Mouse (Mus musculus) kidney, postnatal 14 days (tissue): Measurements from ENCODE around the gene Olfr1348.

ENCODE experiments used
- DNase-seq: peaks from one replicate; pipeline ENCODE4 v3.0.0; 2022; ENCODE audit warnings: mixed read lengths

The Olfr1348 gene

DNA sequence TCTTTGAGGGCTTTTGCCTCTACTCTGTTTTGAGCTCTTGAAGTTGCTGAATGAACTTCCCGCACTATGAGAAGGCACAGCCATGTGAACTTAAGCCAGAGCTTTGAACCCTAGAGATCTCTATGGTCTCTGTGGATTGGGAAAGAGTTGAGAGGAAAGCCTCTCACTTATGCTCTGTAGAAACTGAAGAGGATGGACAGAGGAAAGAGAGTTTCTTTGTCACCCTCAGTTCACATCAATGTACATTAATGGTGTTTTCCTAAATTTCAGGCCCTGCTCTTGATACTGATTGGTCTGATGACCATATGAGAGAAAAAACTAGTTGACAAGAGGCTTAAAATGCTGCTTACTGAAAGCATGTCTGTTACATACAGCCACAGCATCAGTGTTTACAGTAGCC is at the start of gene Olfr1348:
TSS of gene Olfr1348 (minus strand) at position 101 of the 400 bp plus-strand sequence.
- no peak for DNase-seq

DNA sequence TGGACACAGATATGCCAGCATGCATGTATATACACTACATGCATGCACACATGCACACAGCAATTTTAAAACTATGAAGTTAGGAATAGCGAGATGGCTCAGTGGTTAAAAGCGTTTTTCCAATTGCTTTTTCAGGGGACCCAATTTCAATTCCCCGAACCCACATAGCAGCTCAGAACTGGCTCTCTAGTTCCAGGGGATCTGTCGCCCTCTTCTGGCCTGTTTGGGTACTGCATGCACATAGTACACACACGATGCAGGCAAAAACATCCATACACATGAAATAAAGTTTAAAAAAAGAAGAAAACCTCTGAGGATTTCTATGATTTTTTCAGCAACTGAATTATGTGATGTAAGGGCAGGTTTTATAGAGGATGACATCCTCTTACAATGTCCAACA is 17.6 kb upstream of the Olfr1348 start:
- DNase-seq: no peak

- no peak for DNase-seq
Measured at GRCm38 (mm10) chr7:6525001-6525400, 16.5 kb upstream of the Olfr1348 start.

DNA sequence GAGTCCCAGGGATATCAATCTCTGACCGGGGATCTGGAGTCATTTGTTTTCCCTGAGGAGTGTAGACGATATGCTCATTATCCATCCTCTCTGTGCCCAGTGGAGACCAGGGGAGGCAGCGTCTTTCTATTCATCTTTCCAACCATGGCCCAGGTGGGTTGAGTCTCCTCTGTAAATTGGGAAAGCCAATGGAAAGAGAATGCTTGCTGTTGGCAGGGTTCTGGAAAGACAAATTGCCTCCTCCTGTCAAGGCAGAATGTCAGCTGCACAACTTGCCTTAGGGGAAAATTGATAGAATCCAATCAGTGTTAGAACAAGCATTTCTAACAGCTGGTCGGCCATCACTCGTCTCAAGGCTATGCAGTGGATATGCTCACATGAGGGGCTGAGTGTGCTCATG is 14.3 kb upstream of the Olfr1348 start, which contains the start of gene Olfr1349:
TSS of gene Olfr1349 (minus strand) at position 101 of the 400 bp plus-strand sequence.
- no peak for DNase-seq

- DNase-seq: no peak
Measured at GRCm38 (mm10) chr7:6521666-6522065, 13.1 kb upstream of the Olfr1348 start.

GRCm38 (mm10) chr7:6499655-6500054 is 8.9 kb downstream of the Olfr1348 start, which contains the start of gene Olfr1347:
Gene Olfr1347, minus strand, starts transcription at chr7:6499755.
- DNase-seq: no peak

DNA sequence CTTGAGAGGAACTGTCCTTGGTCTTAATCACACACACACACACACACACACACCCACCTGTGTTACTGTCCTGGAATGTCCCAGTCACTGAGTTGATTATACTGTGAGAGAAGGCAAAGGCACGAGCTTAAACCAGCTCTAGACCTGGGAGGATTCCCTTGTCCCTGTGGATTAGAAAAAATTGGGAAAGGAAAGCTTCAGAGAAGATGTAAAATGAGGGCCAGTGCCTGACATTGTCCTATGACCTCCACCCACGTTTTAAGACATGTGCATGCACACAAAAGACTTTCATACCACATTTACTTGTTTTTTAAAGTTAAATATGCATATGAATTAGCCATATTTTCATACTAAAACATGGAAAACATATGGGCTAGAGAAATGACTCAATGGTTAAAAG is 21.7 kb downstream of the Olfr1348 start, which contains the start of gene Olfr5:
TSS of gene Olfr5 (minus strand) at position 101 of the 400 bp plus-strand sequence.
- no peak for DNase-seq

GRCm38 (mm10) chr7:6477633-6478032 is 30.9 kb downstream of the Olfr1348 start:
- peak; percentile 26 for DNase-seq

DNA sequence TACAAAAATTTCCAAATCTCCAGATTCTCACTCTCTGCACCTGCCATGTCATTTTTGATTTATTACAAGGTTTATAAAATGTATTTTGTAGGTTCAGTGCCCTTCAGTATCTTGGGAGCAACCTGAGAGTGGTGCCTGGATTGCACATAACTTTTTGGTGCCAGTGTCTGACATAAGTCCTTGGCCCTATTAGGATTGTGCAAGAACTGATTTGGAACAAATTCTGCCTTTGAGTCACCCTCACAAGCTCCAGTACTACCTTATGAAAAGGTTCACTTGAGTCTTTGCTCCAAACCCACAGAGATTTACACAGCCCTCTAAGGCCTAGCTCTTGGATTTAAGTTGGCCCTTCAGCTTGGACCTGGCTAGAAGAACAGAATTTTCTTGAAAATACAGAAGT is 41.6 kb downstream of the Olfr1348 start, which contains the start of gene Olfr1346:
TSS of gene Olfr1346 (plus strand) at position 151 of the 400 bp plus-strand sequence.
- no peak for DNase-seq

- no peak for DNase-seq
Measured at GRCm38 (mm10) chr7:6456399-6456798, 52.1 kb downstream of the Olfr1348 start.

- DNase-seq: no peak
Measured at GRCm38 (mm10) chr7:6455868-6456267, 52.7 kb downstream of the Olfr1348 start, which contains the start of gene Olfr1336. Gene Olfr1336, plus strand, starts transcription at chr7:6456168.
